Mouse (Mus musculus) neural tube, embryonic 14.5 days (tissue): ENCODE measurements around the gene Lama4. TPM values are rescaled to one million over a fixed set of nuclear protein-coding genes. Genes with fewer than 3 reads are reported as not detected.

Experiments used
- ATAC-seq: fragments of 200-750 bp; cut with Nextera tagmentation; 2 replicates; pipeline ENCODE4 v1.8.0; 2017; ENCODE audit warnings: low read depth, mild to moderate bottlenecking, moderate TSS enrichment, moderate library complexity
- H3K27ac ChIP-seq: fragments of 300-500 bp; sonication (generic); 2 replicates; pipeline ENCODE4 v1.5.1; 2014; ENCODE audit warnings: low read depth, mild to moderate bottlenecking, control low read depth, low read length, moderate library complexity, mixed read lengths
- H3K27me3 ChIP-seq: fragments of 300-500 bp; sonication (generic); 2 replicates; pipeline ENCODE4 v1.6.1; 2014; ENCODE audit warnings: low read length; ENCODE audit not compliant: control insufficient read depth, insufficient read depth
- H3K36me3 ChIP-seq: fragments of 300-500 bp; sonication (generic); 2 replicates; pipeline ENCODE4 v1.6.1; 2014; ENCODE audit warnings: low read length, mixed read lengths; ENCODE audit not compliant: control insufficient read depth, insufficient read depth
- H3K4me1 ChIP-seq: fragments of 300-500 bp; sonication (generic); 2 replicates; pipeline ENCODE4 v1.6.1; 2014; ENCODE audit warnings: low read length; ENCODE audit not compliant: control insufficient read depth, insufficient read depth
- H3K4me2 ChIP-seq: fragments of 300-500 bp; sonication (generic); 2 replicates; pipeline ENCODE4 v1.6.1; 2014; ENCODE audit warnings: mild to moderate bottlenecking, low read depth, low read length, control low read depth
- H3K4me3 ChIP-seq: fragments of 300-500 bp; sonication (generic); 2 replicates; pipeline ENCODE4 v1.5.1; 2014; ENCODE audit warnings: low read depth, low read length, control low read depth, mixed read lengths
- H3K9ac ChIP-seq: fragments of 300-500 bp; sonication (generic); replicated peaks from 2 replicates; pipeline ENCODE4 v1.6.1; 2014; ENCODE audit warnings: low read depth, mild to moderate bottlenecking, control low read depth, low read length, mixed read lengths
- H3K9me3 ChIP-seq: fragments of 300-500 bp; sonication (generic); 2 replicates; pipeline ENCODE4 v1.6.1; 2016; ENCODE audit warnings: low read length; ENCODE audit not compliant: control insufficient read depth
- WGBS: fragments of 180-500 bp; shearing (Covaris S2); extraction: QIAGEN DNeasy Blood & Tissue Kit; methylation state at CpG from one replicate; pipeline ENCODE4 v1.1.7; 2014; 5-methylcytosine and 5-hydroxymethylcytosine counted together
- polyA plus RNA-seq: library from polyadenylated mRNA; unstranded; fragments of >200 nt; fragmentation: Nextera tagmentation; extraction: Ambion mirVana; gene quantifications from 2 replicates; pipeline ENCODE4 v1.2.1, GENCODE M21; 2014

The Lama4 gene
- polyA plus RNA-seq, 1 experiment from 2014 or later: 9.7 TPM

GRCm38 (mm10) chr10:38968326-38969072 is 3.2 kb downstream of the Lama4 start:
- Histone ChIP-seq H3K27ac (no peak overlapping the region), H3K36me3 (no peaks in the 10 kb centered on the region), H3K9ac (no peak overlapping the region), H3K9me3 (no peaks in the 10 kb centered on the region), H3K4me2 (peak overlapping the region; percentile 21; the same call in 1 of the 2 replicates), H3K4me1 (0 out of 2 replicates have a peak, but pooled peaks cover 5% of the 10 kb centered on the region), H3K4me3 (peak overlapping the region; percentile 4; the same call in 1 of the 2 replicates), H3K27me3 (no peaks in the 10 kb centered on the region)
- WGBS: 75% methylated on average over 10 of the region's 10 CpGs
- no peak for ATAC-seq

DNA sequence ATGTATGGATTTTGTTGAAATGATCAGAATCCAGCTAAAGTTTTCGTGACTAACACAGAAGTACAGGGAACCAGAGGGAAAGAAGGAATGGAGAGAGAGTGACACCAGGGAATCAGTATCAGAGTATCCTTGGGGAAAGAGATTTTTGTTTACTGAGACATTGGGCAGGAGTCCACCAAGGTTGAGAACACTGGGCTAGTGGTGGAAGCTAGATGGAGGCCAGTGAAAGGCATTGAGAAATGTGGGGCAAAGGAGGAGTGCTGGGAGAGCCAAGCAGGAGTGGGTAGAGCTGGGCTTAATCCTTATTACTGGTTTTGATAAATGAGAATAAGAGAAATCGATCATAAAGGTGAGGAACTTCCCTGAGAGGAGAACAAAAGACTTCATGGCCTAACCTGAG is 4.2 kb downstream of the Lama4 start:
- H3K27me3 ChIP-seq: no peaks in the 10 kb centered on the region
- no peak overlapping the region for H3K4me3 ChIP-seq
- no peaks in the 10 kb centered on the region for H3K9me3 ChIP-seq
- no peak overlapping the region for H3K4me2 ChIP-seq
- no peak overlapping the region for H3K27ac ChIP-seq
- WGBS: 93% methylated on average over 2 of the region's 2 CpGs
- 0 out of 2 replicates have a peak, but pooled peaks cover 2% of the 10 kb centered on the region for H3K4me1 ChIP-seq
- ATAC-seq: no peak
- H3K36me3 ChIP-seq: no peaks in the 10 kb centered on the region
- H3K9ac ChIP-seq: no peak overlapping the region

GRCm38 (mm10) chr10:38969975-38970374 is 4.7 kb downstream of the Lama4 start:
- H3K27me3 ChIP-seq: no peaks in the 10 kb centered on the region
- no peak overlapping the region for H3K4me3 ChIP-seq
- no peak overlapping the region for H3K27ac ChIP-seq
- WGBS: 80% methylated on average over 6 of the region's 6 CpGs
- no peak overlapping the region for H3K9ac ChIP-seq
- H3K9me3 ChIP-seq: no peaks in the 10 kb centered on the region
- no peaks in the 10 kb centered on the region for H3K36me3 ChIP-seq
- ATAC-seq: no peak
- H3K4me1 ChIP-seq: 0 out of 2 replicates have a peak, but pooled peaks cover 2% of the 10 kb centered on the region
- no peak overlapping the region for H3K4me2 ChIP-seq

- no peaks in the 10 kb centered on the region for H3K36me3 ChIP-seq
- ATAC-seq: no peak
- no peak overlapping the region for H3K4me3 ChIP-seq
- 73% methylated on average over 7 of the region's 7 CpGs for WGBS
- no peaks in the 10 kb centered on the region for H3K4me1 ChIP-seq
- no peaks in the 10 kb centered on the region for H3K27me3 ChIP-seq
- H3K4me2 ChIP-seq: no peak overlapping the region
- no peak overlapping the region for H3K27ac ChIP-seq
- no peaks in the 10 kb centered on the region for H3K9me3 ChIP-seq
- H3K9ac ChIP-seq: no peak overlapping the region
These were observed 7.1 kb downstream of the Lama4 start for GRCm38 (mm10) chr10:38972221-38972946.

GRCm38 (mm10) chr10:38973016-38973415 is 7.7 kb downstream of the Lama4 start:
- ATAC-seq: no peak
- H3K27ac ChIP-seq: no peak overlapping the region
- H3K9ac ChIP-seq: no peak overlapping the region
- no peaks in the 10 kb centered on the region for H3K27me3 ChIP-seq
- H3K36me3 ChIP-seq: no peaks in the 10 kb centered on the region
- WGBS: 59% methylated on average over 4 of the region's 4 CpGs
- no peaks in the 10 kb centered on the region for H3K9me3 ChIP-seq
- no peak overlapping the region for H3K4me3 ChIP-seq
- no peak overlapping the region for H3K4me2 ChIP-seq
- no peaks in the 10 kb centered on the region for H3K4me1 ChIP-seq

- H3K4me3 ChIP-seq: no peak overlapping the region
- H3K27ac ChIP-seq: no peak overlapping the region
- H3K27me3 ChIP-seq: no peaks in the 10 kb centered on the region
- no peak overlapping the region for H3K9ac ChIP-seq
- no peaks in the 10 kb centered on the region for H3K4me1 ChIP-seq
- no peak for ATAC-seq
- H3K4me2 ChIP-seq: no peak overlapping the region
- H3K9me3 ChIP-seq: no peaks in the 10 kb centered on the region
- no peaks in the 10 kb centered on the region for H3K36me3 ChIP-seq
- 67% methylated on average over 1 of the region's 1 CpGs for WGBS
These were observed 12.9 kb downstream of the Lama4 start for GRCm38 (mm10) chr10:38978195-38978594.

GRCm38 (mm10) chr10:38979699-38980098 is 14.4 kb downstream of the Lama4 start:
- H3K27me3 ChIP-seq: no peaks in the 10 kb centered on the region
- no peak overlapping the region for H3K4me3 ChIP-seq
- H3K9ac ChIP-seq: no peak overlapping the region
- no peak for ATAC-seq
- no peak overlapping the region for H3K4me2 ChIP-seq
- H3K4me1 ChIP-seq: no peaks in the 10 kb centered on the region
- H3K9me3 ChIP-seq: no peaks in the 10 kb centered on the region
- WGBS: 66% methylated on average over 5 of the region's 5 CpGs
- H3K36me3 ChIP-seq: no peaks in the 10 kb centered on the region
- no peak overlapping the region for H3K27ac ChIP-seq

GRCm38 (mm10) chr10:38980980-38981379 is 15.7 kb downstream of the Lama4 start:
- no peaks in the 10 kb centered on the region for H3K27me3 ChIP-seq
- no peaks in the 10 kb centered on the region for H3K36me3 ChIP-seq
- no peak overlapping the region for H3K4me3 ChIP-seq
- no peak for ATAC-seq
- H3K9ac ChIP-seq: no peak overlapping the region
- WGBS: 75% methylated on average over 3 of the region's 3 CpGs
- no peak overlapping the region for H3K4me2 ChIP-seq
- no peaks in the 10 kb centered on the region for H3K4me1 ChIP-seq
- no peak overlapping the region for H3K27ac ChIP-seq
- H3K9me3 ChIP-seq: no peaks in the 10 kb centered on the region
